Mouse (Mus musculus): ENCODE measurements around the gene AI413582. TPM values are rescaled to one million over a fixed set of nuclear protein-coding genes. Genes with fewer than 3 reads are reported as not detected.

AI413582 gene
- polyA plus RNA-seq (2015; fragmentation: Nextera tagmentation; extraction: Ambion mirVana), result 23.6 and 33.1 TPM in 2 replicates

DNA sequence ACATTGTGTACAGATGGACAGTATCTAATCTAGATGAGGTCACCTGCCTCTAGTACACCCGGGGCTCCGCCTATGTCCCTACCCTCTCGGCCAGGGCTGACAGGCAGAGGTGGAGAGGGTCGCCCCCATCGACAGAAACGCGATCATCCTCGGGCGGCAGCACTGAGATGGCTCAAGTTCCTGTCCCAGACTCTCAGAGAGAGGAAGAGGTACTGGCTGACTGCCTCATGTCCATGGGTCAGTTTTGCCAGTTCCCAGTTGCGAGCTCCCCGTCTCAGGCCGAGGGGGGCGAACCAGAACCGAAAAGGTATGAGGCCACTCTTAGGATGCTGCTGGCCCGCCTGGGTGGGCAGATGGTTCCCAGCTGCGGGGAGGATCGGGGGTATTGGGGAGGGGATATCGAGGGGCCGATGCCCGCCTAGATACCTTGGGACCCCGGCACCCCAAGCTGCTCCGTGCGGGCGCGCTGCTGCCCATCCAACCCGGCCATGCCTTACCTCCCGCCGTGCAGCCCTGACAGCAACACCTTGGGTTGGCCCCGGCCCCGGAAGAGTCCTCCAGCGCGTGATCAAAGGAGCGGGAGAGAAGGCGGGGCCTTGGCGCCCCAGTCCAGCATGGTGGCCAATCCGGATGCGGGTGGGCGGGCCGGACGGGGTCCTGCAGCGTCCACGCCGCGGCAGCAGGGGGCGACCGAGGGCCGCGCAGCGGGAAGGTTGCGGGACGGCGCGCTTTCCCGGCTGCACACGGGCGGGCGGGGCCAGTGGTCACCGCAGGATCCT is at the start of gene AI413582:
AI413582 (minus strand) TSS at position 594 of the 779 bp plus-strand sequence.
- under 1% methylated on average over 58 of the region's 58 CpGs for WGBS
- H3K9ac ChIP-seq, result peak within 1 kb of the TSS; percentile 51

DNA sequence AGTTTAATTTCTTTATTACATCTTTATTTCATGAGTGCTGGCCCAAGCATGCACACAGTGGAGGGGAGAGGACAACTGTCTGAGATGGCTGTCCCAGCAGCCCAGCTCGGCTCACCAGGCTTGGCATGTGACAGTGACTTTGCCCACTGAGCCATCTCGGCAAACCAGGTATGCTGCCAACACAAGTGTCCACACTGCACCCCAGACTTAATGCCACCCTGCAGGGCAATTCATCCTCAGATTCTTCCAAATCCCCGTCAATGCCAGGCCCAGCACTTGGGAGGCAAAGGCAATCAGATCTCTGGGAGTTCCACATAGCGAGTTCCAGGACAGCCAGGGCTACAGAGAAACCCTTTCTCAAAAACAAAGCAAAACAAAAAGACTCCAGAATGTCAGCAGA is 47.5 kb upstream of the AI413582 start:
- Histone ChIP-seq H3K9ac (no peak overlapping the region), H3K9me3 (no peaks in the 10 kb centered on the region), H3K4me3 (replicated peaks) (no peak overlapping the region), H3K36me3 (peaks cover 4% of the 10 kb centered on the region), H3K4me1 (peaks cover 10% of the 10 kb centered on the region), H3K4me2 (no peak overlapping the region), H3K27ac (no peak overlapping the region), H3K27me3 (replicated peaks) (no peaks in the 10 kb centered on the region)
- WGBS, result 81% methylated on average over 4 of the region's 4 CpGs
- no peak for ATAC-seq (ENCODE audit: insufficient read depth, low FRiP score, low read depth)

More for the DNA sequence above, at the start of gene AI413582:
- peak; percentile 92 for ATAC-seq (ENCODE audit: insufficient read depth, low FRiP score, low read depth)
- Histone ChIP-seq H3K27me3 (replicated peaks) (no peaks in the 10 kb centered on the region), H3K4me3 (replicated peaks) (peak within 1 kb of the TSS; percentile 68), H3K4me1 (peaks cover 21% of the 10 kb centered on the region), H3K36me3 (no peaks in the 10 kb centered on the region), H3K4me2 (peak within 1 kb of the TSS; percentile 97), H3K9me3 (no peaks in the 10 kb centered on the region), H3K27ac (peak within 1 kb of the TSS; percentile 27; the same call in 1 of the 2 replicates)

DNA sequence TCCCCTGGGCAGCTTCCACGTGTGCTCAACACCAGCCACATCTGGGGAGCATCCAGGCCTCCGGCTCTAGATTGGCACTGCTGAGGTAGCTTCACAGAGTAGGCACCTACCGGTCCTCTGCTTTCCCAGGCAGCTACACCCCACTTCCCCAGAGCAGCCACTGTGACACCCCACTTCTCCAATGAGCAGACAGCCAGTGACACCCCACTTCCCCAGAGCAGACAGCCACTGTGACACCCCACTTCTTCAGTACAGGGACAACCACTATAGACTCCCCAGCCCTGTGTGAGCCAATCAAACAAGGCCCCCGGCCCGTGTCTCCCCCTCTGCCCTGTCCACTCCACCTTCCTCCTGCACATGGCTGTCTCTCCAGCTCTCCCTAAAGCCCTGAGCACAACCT is 46.4 kb upstream of the AI413582 start:
- Histone ChIP-seq H3K27me3 (replicated peaks) (no peaks in the 10 kb centered on the region), H3K4me3 (replicated peaks) (no peak overlapping the region), H3K4me1 (peaks cover 10% of the 10 kb centered on the region), H3K9ac (no peak overlapping the region), H3K27ac (no peak overlapping the region), H3K9me3 (no peaks in the 10 kb centered on the region), H3K4me2 (no peak overlapping the region), H3K36me3 (no peaks in the 10 kb centered on the region; the same call in 1 of the 2 replicates)
- 80% methylated on average over 5 of the region's 5 CpGs for WGBS
- no peak for ATAC-seq (ENCODE audit: insufficient read depth, low FRiP score, low read depth)

DNA sequence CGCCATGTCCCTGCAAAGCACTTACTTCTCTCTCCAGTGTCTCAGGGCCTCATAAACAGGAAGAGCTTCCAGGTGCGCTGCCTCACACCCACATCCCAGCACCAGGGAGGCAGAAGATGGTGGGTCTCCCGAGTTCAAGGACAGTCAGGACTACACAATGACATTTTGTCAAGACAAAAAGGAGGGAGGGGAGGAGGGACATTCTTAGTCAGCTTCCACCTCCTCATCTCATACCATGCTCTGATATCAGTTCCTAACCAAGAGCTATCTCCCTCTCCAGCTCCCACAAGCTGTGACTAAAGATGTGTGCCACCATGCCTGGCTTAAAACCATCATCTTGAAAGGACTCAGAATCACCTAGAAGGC is 45.9 kb upstream of the AI413582 start:
- ATAC-seq (ENCODE audit: insufficient read depth, low FRiP score, low read depth), result no peak
- H3K36me3 ChIP-seq, result no peaks in the 10 kb centered on the region; the same call in 1 of the 2 replicates
- H3K27me3 ChIP-seq (replicated peaks), result no peaks in the 10 kb centered on the region
- no peak overlapping the region for H3K4me2 ChIP-seq
- peaks cover 10% of the 10 kb centered on the region for H3K4me1 ChIP-seq
- H3K9me3 ChIP-seq, result no peaks in the 10 kb centered on the region
- H3K27ac ChIP-seq, result no peak overlapping the region
- no peak overlapping the region for H3K9ac ChIP-seq
- 49% methylated on average over 3 of the region's 3 CpGs for WGBS
- H3K4me3 ChIP-seq (replicated peaks), result no peak overlapping the region

DNA sequence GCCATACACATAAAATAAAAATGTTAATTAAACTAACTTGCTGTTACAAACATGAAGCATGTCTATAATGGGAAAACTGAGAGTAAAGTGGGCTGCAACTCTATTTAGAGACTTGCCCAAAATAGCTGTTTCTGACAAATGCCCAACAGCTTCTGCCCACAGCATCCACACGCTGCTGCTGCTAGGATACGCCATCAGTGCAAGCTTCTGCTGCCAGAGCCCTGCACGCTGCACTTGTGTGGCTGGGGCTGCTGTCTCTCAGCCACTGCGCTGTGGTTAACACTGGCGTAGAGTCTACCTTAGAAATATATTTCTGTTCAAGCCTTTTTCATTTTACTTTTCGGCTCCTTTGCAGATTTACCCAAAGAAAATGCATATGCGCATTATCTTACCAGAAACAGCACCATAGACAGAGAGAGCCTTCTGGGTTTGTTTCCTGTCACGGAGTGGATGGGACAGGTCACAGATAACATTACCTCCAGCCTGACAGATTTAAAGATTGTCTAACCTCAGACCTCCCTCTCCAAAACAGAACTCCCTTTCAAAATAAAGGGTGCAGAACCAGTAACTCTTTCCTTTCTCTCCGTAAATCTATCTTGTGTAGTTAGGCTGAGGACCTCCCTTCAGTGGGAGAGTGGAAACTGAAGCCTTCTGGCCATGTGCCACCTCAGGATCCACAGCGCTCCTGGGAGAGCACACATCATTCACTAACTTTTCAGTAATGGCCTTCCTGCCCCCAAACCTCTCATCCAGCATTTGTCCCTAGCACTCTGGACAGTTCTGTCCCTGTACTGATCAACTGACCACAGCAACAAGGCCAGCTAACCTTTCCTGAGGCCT is 45.3 kb upstream of the AI413582 start:
- WGBS, result 70% methylated on average over 10 of the region's 10 CpGs
- no peak for ATAC-seq (ENCODE audit: insufficient read depth, low FRiP score, low read depth)

DNA sequence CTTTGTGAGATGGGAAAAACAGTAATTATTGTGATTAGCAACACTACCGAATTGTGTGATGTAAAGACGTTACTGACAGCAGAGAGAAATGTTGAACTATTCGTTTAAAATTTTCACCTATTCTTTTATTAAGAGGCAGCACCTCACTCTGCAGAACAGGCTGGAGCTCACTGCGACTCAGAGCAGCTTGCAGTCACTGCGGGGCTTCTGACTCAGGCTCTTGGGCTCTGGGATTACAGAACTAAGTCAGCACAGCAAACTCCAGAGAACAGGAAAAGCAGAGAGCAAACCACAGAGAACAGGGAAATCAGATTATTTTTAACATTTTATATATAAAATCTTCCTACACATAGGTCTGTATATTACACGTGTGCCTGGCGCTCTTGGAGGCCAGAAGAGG is 44.0 kb upstream of the AI413582 start:
- Histone ChIP-seq H3K27ac (no peak overlapping the region), H3K27me3 (replicated peaks) (no peaks in the 10 kb centered on the region), H3K4me1 (peaks cover 10% of the 10 kb centered on the region), H3K4me3 (replicated peaks) (no peak overlapping the region), H3K9ac (no peak overlapping the region), H3K4me2 (no peak overlapping the region), H3K36me3 (no peaks in the 10 kb centered on the region; the same call in 1 of the 2 replicates), H3K9me3 (no peaks in the 10 kb centered on the region)
- no peak for ATAC-seq (ENCODE audit: insufficient read depth, low FRiP score, low read depth)
- 88% methylated on average over 7 of the region's 7 CpGs for WGBS

More for the DNA sequence above, 45.3 kb upstream of the AI413582 start:
- H3K4me2 ChIP-seq, result no peak overlapping the region
- no peak overlapping the region for H3K4me3 ChIP-seq (replicated peaks)
- no peaks in the 10 kb centered on the region for H3K27me3 ChIP-seq (replicated peaks)
- peaks cover 10% of the 10 kb centered on the region for H3K4me1 ChIP-seq
- no peak overlapping the region for H3K27ac ChIP-seq
- no peaks in the 10 kb centered on the region; the same call in 1 of the 2 replicates for H3K36me3 ChIP-seq
- no peaks in the 10 kb centered on the region for H3K9me3 ChIP-seq
- no peak overlapping the region for H3K9ac ChIP-seq

DNA sequence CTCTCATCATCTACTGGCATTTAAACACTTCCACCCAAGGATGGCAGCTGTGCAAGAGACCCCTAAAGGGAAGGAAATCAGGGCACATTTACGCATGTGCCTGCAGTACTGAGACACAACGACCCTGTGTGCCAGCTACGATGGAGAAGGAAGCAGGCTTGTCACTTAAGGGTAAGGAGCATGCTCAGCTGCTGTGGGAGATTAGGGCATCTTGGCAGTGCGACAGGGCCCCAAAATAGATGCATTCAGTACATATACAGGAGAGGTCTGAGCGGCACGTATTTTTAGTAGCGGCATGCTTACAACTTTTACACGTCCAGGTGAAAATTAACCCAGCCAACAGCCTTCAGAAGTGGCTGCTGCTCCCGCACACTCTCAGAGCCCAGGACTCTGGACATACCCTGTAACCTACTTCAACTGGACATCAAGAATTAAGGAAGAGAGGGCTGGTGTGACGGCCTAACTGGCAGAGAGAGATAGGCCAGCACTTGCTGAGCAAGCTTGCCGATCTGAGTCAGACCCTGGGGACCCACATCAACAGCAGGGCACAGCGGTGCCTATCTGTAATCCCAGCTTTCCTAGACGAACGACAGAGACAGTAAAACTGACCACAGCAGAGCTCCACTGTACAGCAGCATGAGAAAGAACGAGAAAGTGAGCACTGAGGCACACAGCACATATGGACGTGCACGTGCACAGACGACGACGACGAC is 38.1 kb upstream of the AI413582 start:
- no peaks in the 10 kb centered on the region; the same call in 1 of the 2 replicates for H3K36me3 ChIP-seq
- H3K4me1 ChIP-seq, result 0 out of 2 replicates have a peak, but pooled peaks cover 8% of the 10 kb centered on the region
- WGBS, result 76% methylated on average over 21 of the region's 21 CpGs
- no peak for ATAC-seq (ENCODE audit: insufficient read depth, low FRiP score, low read depth)
- H3K4me3 ChIP-seq (replicated peaks), result no peak overlapping the region
- no peaks in the 10 kb centered on the region for H3K9me3 ChIP-seq
- H3K4me2 ChIP-seq, result no peak overlapping the region
- H3K27ac ChIP-seq, result no peak overlapping the region
- no peaks in the 10 kb centered on the region for H3K27me3 ChIP-seq (replicated peaks)
- H3K9ac ChIP-seq, result no peak overlapping the region

DNA sequence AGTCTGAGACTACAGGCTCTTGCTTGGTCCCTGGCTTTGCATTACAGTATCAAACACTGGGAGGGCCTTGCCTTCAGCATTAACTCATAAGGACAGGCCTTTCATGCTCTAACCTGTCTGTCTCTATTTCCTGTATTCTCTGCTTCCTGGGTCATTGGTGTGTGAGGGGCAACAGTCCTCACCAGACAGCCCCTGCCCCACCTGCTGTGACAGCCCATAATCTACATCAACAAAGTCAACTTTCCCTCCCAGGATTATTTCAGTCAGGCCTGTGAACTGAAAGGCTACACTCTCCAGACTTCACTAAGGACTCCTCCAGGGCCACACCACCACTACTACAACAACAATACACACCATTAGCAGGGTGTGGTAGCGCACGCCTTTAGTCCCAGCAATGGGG is 37.5 kb upstream of the AI413582 start:
- 75% methylated on average over 2 of the region's 2 CpGs for WGBS
- Histone ChIP-seq H3K27me3 (replicated peaks) (no peaks in the 10 kb centered on the region), H3K4me1 (0 out of 2 replicates have a peak, but pooled peaks cover 8% of the 10 kb centered on the region), H3K36me3 (no peaks in the 10 kb centered on the region), H3K9ac (no peak overlapping the region), H3K9me3 (no peaks in the 10 kb centered on the region), H3K27ac (no peak overlapping the region), H3K4me3 (replicated peaks) (no peak overlapping the region), H3K4me2 (no peak overlapping the region)
- ATAC-seq (ENCODE audit: insufficient read depth, low FRiP score, low read depth), result no peak

DNA sequence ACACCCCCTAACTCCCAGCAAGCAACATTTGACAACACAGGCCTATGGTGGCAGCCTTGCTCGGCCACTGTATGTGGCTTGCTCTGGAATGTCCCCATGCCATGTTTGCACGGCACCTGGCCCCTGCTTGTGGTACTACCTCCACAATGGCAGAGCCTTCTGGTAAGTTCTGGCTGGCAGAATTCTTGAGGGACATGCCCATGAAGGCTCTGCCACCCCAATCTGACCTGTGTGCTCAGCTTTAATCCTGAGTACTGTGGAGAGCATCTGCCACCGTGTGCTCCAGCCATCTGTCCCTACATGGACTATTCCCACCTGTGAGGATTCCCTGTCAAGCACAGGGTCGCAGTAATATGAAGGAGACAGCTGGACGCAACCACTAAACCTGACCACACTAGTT is 35.3 kb upstream of the AI413582 start:
- no peaks in the 10 kb centered on the region for H3K9me3 ChIP-seq
- peaks cover 8% of the 10 kb centered on the region for H3K36me3 ChIP-seq
- 74% methylated on average over 5 of the region's 5 CpGs for WGBS
- 0 out of 2 replicates have a peak, but pooled peaks cover 8% of the 10 kb centered on the region for H3K4me1 ChIP-seq
- H3K27ac ChIP-seq, result no peak overlapping the region
- no peak overlapping the region for H3K4me2 ChIP-seq
- no peak overlapping the region for H3K4me3 ChIP-seq (replicated peaks)
- no peaks in the 10 kb centered on the region for H3K27me3 ChIP-seq (replicated peaks)
- H3K9ac ChIP-seq, result no peak overlapping the region
- ATAC-seq (ENCODE audit: insufficient read depth, low FRiP score, low read depth), result no peak

DNA sequence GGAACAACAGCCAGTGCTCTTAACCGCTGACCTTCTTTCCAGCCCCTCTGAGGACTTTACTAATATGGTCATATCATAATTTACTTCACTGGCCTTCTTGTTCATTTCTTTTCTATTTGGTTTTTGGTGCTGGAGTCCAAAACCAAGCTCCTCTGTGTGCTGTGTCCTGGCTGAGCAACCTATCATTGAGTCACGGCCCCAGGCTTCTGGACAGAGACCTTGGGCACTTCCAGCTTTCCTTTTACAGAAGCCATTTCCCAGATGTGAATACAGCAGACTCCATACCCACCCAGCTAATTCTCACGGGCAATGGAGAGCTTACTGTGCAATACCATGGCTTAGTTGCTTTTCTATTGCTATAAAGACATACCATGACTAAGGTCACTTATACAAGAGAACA is 34.7 kb upstream of the AI413582 start:
- H3K4me1 ChIP-seq, result 0 out of 2 replicates have a peak, but pooled peaks cover 8% of the 10 kb centered on the region
- ATAC-seq (ENCODE audit: insufficient read depth, low FRiP score, low read depth), result no peak
- H3K36me3 ChIP-seq, result peaks cover 14% of the 10 kb centered on the region
- no peaks in the 10 kb centered on the region for H3K27me3 ChIP-seq (replicated peaks)
- no peak overlapping the region for H3K4me3 ChIP-seq (replicated peaks)
- no peaks in the 10 kb centered on the region for H3K9me3 ChIP-seq
- 76% methylated on average over 3 of the region's 3 CpGs for WGBS
- H3K4me2 ChIP-seq, result no peak overlapping the region
- no peak overlapping the region for H3K27ac ChIP-seq
- H3K9ac ChIP-seq, result no peak overlapping the region

DNA sequence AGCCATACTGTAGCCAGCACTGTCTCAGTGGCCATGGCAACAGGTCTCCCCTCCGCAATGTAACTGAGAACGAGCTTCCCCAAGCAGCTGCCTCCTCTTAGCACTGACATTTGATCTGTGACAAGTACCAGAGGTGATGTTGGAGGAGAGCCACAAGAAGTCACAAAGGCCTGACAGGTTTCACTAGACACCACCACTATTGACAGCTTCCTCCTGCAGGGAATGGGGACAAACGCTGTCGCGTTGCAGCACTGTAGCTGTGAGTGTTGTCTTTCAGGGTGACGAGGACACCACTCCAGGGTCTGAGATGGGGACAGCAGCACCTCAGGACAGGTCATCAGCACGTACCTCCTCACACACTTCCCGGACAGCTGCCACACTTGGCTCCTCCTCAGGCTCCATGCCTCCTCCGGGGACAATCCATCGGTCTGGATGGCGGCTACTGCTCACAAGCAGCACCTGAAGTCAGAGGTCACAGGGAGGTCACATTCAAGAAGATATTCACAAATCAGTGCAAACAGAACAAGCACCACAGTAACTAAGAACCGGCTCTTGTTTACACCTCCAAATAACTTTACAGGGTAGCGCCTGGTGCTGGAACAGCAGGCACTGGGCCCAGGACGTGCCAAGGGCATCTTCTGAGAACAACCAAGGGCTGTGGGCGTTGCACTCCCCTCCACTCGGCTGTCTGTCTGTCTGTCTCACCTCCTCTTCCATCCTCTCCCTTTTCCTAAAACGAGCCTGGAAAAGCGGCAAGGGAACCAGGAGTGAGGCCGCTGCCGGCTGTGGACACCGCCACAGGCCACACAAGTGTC is 31.0 kb upstream of the AI413582 start:
- no peak overlapping the region for H3K4me3 ChIP-seq (replicated peaks)
- no peaks in the 10 kb centered on the region for H3K9me3 ChIP-seq
- WGBS, result 60% methylated on average over 21 of the region's 21 CpGs
- ATAC-seq (ENCODE audit: insufficient read depth, low FRiP score, low read depth), result no peak
- peaks cover 5% of the 10 kb centered on the region; the same call in 1 of the 2 replicates for H3K4me1 ChIP-seq
- no peaks in the 10 kb centered on the region for H3K27me3 ChIP-seq (replicated peaks)
- H3K4me2 ChIP-seq, result no peak overlapping the region
- no peak overlapping the region for H3K27ac ChIP-seq
- H3K9ac ChIP-seq, result no peak overlapping the region
- H3K36me3 ChIP-seq, result peaks cover 39% of the 10 kb centered on the region
